Mouse (Mus musculus): Measurements from ENCODE around the gene Sema6c.
A peak's percentile ranks its signal among the peaks of the same experiment; 100 is the strongest.

The Sema6c gene

DNA sequence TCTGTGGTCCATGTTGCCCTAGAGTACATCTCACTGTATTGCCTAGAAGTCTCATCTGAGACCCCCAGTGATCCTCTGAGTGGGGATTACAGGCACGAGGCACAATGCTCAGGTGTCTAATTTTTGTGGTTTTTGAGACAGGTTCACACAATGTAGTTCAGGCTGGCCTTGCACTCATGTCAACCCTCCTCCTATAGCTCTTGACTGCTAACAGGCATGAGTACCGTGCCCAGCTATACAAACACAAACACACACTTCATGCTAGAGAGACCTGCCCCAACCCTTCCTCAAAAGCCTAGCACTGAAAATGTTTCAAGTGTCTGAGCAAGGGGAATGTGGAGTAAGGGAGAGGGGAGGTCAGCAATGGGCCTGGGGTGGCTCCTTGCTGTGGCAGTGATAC, 25.8 kb downstream of the Sema6c start:
- DNase-seq (ENCODE audit: low read depth), result no peak

DNA sequence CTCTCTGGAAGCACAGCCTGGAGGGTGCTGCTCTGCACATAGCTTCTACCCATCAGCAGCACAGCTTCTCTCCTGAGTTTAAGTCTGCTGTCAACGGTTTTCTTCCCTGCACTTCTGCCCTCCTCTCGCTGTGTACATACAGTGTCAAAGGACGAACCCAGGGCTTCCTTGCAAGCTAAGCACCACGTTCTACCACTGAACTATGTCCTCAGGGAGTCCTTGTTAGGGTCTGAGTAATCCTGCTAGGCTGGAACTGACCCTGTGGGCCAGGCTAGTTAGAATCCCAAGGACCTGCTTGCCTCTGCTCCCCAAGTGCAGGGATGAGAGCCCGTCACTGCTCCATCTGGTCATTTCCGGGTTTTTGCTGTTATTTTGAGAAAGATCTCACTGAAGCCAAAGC, 26.6 kb downstream of the Sema6c start:
- no peak for DNase-seq (ENCODE audit: low read depth)

DNA sequence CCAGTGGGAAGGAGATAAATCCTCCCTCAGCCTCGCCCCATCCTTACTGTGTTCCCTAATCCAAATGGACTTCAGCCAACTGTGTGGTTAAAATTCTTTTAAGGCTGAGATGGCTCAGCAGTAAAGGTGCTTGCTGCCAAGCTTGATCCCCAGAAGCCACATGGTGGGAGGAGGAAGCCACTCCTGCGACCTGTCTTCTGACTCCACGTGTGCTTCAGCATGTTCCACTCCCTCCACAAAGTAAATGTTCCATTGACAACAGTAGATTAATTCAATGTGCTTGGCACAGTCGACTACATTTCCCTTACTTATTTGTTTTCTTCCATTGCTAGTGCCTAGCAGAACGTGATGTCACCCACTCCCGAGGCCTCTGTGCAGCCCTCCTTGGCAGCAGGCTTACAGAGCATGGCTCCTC, 34.5 kb downstream of the Sema6c start:
- DNase-seq (ENCODE audit: low read depth), result no peak

- DNase-seq (ENCODE audit: low read depth), result no peak
Measured at GRCm38 (mm10) chr3:95195772-95196171, 35.5 kb downstream of the Sema6c start.

DNA sequence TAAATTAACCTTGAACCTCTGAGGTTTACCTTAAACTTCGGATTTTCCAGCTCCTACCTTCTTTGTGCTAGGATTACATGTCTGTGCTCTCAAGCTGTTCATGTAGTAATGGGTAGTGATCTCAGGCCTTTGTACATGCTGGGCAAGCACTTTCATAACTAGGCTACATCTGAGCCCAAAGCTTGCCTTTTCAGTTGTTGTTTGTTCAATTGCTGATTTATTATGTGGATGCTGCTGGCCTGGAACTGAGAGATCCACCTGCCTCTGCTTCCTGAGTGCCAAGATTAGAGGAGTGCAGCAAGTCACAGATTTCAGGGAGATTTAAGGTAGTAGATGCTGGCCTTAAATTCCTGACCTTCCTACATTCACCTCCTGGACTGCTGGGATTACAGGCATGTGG, 38.8 kb downstream of the Sema6c start:
- no peak for DNase-seq (ENCODE audit: low read depth)

DNA sequence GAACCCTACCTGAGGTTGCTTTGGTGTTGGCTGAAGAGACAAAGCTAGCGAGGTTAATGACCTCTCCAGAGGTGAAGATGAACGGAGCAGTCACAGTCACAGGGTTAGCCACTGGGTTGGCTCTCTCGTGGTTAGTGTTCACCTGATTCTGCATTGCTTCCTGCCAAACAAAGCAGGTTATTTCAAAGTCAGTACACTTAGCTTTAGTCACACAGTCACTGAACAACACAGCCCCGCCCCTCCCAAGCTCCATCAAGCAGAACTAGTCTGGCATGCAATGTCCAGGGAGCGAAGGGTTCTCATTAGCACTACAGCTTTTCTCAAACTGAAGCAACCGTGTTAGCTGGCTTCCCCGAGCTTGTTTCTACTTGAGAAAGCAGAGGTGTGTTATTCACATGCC, 39.9 kb downstream of the Sema6c start:
- no peak for DNase-seq (ENCODE audit: low read depth)

GRCm38 (mm10) chr3:95200562-95200961, 40.3 kb downstream of the Sema6c start:
- DNase-seq (ENCODE audit: low read depth), result no peak

- DNase-seq (ENCODE audit: low read depth), result no peak
Measured at GRCm38 (mm10) chr3:95203880-95204279, 43.6 kb downstream of the Sema6c start.

DNA sequence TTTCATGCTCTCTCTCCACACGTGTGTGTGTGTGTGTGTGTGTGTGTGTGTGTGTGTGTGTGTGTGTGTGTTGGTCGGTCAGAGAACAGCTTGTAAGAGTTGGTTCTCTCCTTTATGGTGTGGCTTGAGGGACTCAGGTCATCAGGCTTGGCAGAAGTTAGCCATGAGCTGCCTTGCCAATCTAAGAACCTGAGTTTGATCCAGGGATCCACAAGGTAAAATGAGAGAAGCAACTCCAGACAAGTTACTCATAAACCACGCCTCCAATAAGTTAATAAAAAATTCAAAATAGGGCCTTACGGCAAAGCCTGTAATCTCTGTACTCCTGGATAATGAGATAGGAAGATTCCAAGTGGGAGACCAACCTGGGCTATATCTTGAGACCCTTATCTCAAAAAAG, 48.0 kb downstream of the Sema6c start:
- DNase-seq (ENCODE audit: low read depth), result no peak

DNA sequence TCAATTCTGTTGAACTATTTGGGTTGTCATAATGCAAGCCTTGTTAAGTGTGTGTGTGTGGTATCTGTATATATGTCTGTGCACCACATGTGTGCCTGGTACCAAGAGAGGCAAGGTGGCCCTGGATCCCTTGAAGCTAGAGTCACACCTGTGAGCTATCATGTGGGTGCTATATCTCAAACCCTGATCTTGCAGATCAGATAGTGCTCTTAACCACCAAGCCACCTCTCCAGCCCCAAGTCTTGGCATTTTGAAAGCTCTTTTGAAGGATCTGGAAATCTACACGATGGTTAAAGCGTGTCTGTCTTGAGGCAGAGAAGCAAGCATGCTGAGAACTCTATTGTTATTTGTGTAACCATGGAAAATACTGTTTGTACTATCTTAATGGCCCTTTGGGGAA, 50.3 kb downstream of the Sema6c start:
- DNase-seq (ENCODE audit: low read depth), result no peak

GRCm38 (mm10) chr3:95212889-95213608, 52.8 kb downstream of the Sema6c start:
- peak; percentile 47 for DNase-seq (ENCODE audit: low read depth)

- DNase-seq (ENCODE audit: low read depth), result no peak
Measured at GRCm38 (mm10) chr3:95213609-95213975, 53.3 kb downstream of the Sema6c start.

GRCm38 (mm10) chr3:95216655-95217254, 56.5 kb downstream of the Sema6c start:
- DNase-seq (ENCODE audit: low read depth), result no peak

- DNase-seq (ENCODE audit: low read depth), result peak; percentile 94
Measured at GRCm38 (mm10) chr3:95217255-95218134, 57.2 kb downstream of the Sema6c start, which contains the start of gene Gabpb2. Gene Gabpb2 (minus strand): TSS chr3:95217916.

- DNase-seq (ENCODE audit: low read depth), result no peak
Measured at GRCm38 (mm10) chr3:95218466-95219137, 58.3 kb downstream of the Sema6c start.

GRCm38 (mm10) chr3:95223041-95223440, 62.8 kb downstream of the Sema6c start:
- DNase-seq (ENCODE audit: low read depth), result no peak

Measured in naive thymus-derived CD4-positive, alpha-beta T cell, adult 2 months (primary cell).